Mouse (Mus musculus) hindbrain, embryonic 15.5 days (tissue): Measurements from ENCODE around the gene Nr0b2. TPM values are rescaled to one million over a fixed set of nuclear protein-coding genes. Genes with fewer than 3 reads are reported as not detected.

Experiments used
- ATAC-seq: fragments of 200-750 bp; cut with Nextera tagmentation; 2 replicates; pipeline ENCODE4 v1.8.0; 2017; ENCODE audit warnings: low read depth, moderate number of reproducible peaks, moderate TSS enrichment; ENCODE audit not compliant: low FRiP score
- H3K27ac ChIP-seq: fragments of 300-500 bp; sonication (generic); replicated peaks from 2 replicates; pipeline ENCODE4 v1.5.1; 2015; ENCODE audit warnings: mild to moderate bottlenecking, inconsistent platforms
- H3K27me3 ChIP-seq: fragments of 300-500 bp; sonication (generic); 2 replicates; pipeline ENCODE4 v1.6.1; 2015; ENCODE audit warnings: control low read depth, inconsistent platforms
- H3K36me3 ChIP-seq: fragments of 300-500 bp; sonication (generic); 2 replicates; pipeline ENCODE4 v1.6.1; 2015; ENCODE audit warnings: control low read depth, inconsistent platforms
- H3K4me1 ChIP-seq: fragments of 300-500 bp; sonication (generic); replicated peaks from 2 replicates; pipeline ENCODE4 v1.6.1; 2015; ENCODE audit warnings: control low read depth, inconsistent platforms
- H3K4me2 ChIP-seq: fragments of 300-500 bp; sonication (generic); 2 replicates; pipeline ENCODE4 v1.6.1; 2015; ENCODE audit warnings: moderate library complexity, mild to moderate bottlenecking, inconsistent platforms
- H3K4me3 ChIP-seq: fragments of 300-500 bp; sonication (generic); 2 replicates; pipeline ENCODE4 v1.5.1; 2015; ENCODE audit warnings: mild to moderate bottlenecking, inconsistent platforms
- H3K9ac ChIP-seq: fragments of 300-500 bp; sonication (generic); 2 replicates; pipeline ENCODE4 v1.6.1; 2015; ENCODE audit warnings: inconsistent platforms
- H3K9me3 ChIP-seq: fragments of 300-500 bp; sonication (generic); 2 replicates; pipeline ENCODE4 v1.6.1; 2016; ENCODE audit warnings: control low read depth, inconsistent platforms
- WGBS: fragments of 180-500 bp; shearing (Covaris S2); methylation state at CpG from one replicate; pipeline ENCODE4 v1.1.7; 2015; 5-methylcytosine and 5-hydroxymethylcytosine counted together
- polyA plus RNA-seq: library from polyadenylated mRNA; unstranded; fragments of >200 nt; fragmentation: Nextera tagmentation; extraction: Ambion mirVana; gene quantifications from 2 replicates; pipeline ENCODE4 v1.2.1, GENCODE M21; 2015

Nr0b2 gene
- polyA plus RNA-seq, 1 experiment from 2014 or later: not detected

- H3K27me3 ChIP-seq: no peaks in the 10 kb centered on the region
- no peak for ATAC-seq
- H3K9me3 ChIP-seq: no peaks in the 10 kb centered on the region
- H3K27ac ChIP-seq: no peak overlapping the region
- H3K4me2 ChIP-seq: no peak overlapping the region
- no peak overlapping the region for H3K9ac ChIP-seq
- WGBS: 75% methylated on average over 10 of the region's 10 CpGs
- 0 out of 2 replicates have a peak, but pooled peaks cover 6% of the 10 kb centered on the region for H3K4me1 ChIP-seq
- H3K36me3 ChIP-seq: no peaks in the 10 kb centered on the region
- no peak overlapping the region for H3K4me3 ChIP-seq
Observed at GRCm38 (mm10) chr4:133569291-133570065, 16.3 kb downstream of the Nr0b2 start.

GRCm38 (mm10) chr4:133570066-133570466 is 16.9 kb downstream of the Nr0b2 start:
- WGBS: 59% methylated on average over 10 of the region's 10 CpGs
- Histone ChIP-seq H3K4me2 (no peak overlapping the region), H3K27ac (no peak overlapping the region), H3K27me3 (no peaks in the 10 kb centered on the region), H3K9ac (no peak overlapping the region), H3K36me3 (no peaks in the 10 kb centered on the region), H3K4me1 (peaks cover 6% of the 10 kb centered on the region; the same call in 1 of the 2 replicates), H3K9me3 (no peaks in the 10 kb centered on the region), H3K4me3 (no peak overlapping the region)
- no peak for ATAC-seq

GRCm38 (mm10) chr4:133574070-133574842 is 21.1 kb downstream of the Nr0b2 start, which contains the start of gene Gpatch3:
TSS of gene Gpatch3 (plus strand) at chr4:133574745.
- WGBS: 6% methylated on average over 44 of the region's 44 CpGs
- Histone ChIP-seq H3K4me2 (peak within 1 kb of the TSS; percentile 75), H3K9ac (peak within 1 kb of the TSS; percentile 80), H3K4me1 (peaks cover 17% of the 10 kb centered on the region), H3K9me3 (no peaks in the 10 kb centered on the region), H3K36me3 (peaks cover 13% of the 10 kb centered on the region), H3K27ac (peak within 1 kb of the TSS; percentile 82), H3K4me3 (peak within 1 kb of the TSS; percentile 92), H3K27me3 (no peaks in the 10 kb centered on the region)
- ATAC-seq: peak; percentile 92

GRCm38 (mm10) chr4:133574843-133575202 is 21.6 kb downstream of the Nr0b2 start:
- peak overlapping the region; percentile 92 for H3K4me3 ChIP-seq
- peaks cover 17% of the 10 kb centered on the region for H3K4me1 ChIP-seq
- peaks cover 17% of the 10 kb centered on the region for H3K36me3 ChIP-seq
- H3K27me3 ChIP-seq: no peaks in the 10 kb centered on the region
- WGBS: under 1% methylated on average over 39 of the region's 41 CpGs
- peak; percentile 70 for ATAC-seq
- peak overlapping the region; percentile 75 for H3K4me2 ChIP-seq
- H3K9me3 ChIP-seq: no peaks in the 10 kb centered on the region
- H3K27ac ChIP-seq: peak overlapping the region; percentile 82
- peak overlapping the region; percentile 80 for H3K9ac ChIP-seq

- 71% methylated on average over 12 of the region's 12 CpGs for WGBS
- Histone ChIP-seq H3K9ac (no peak overlapping the region), H3K27me3 (no peaks in the 10 kb centered on the region), H3K4me1 (peaks cover 17% of the 10 kb centered on the region), H3K27ac (no peak overlapping the region), H3K4me3 (no peak overlapping the region), H3K36me3 (peaks cover 40% of the 10 kb centered on the region), H3K9me3 (no peaks in the 10 kb centered on the region), H3K4me2 (no peak overlapping the region)
- ATAC-seq: no peak
Observed at GRCm38 (mm10) chr4:133577983-133578382, 24.8 kb downstream of the Nr0b2 start.

GRCm38 (mm10) chr4:133583690-133584058 is 30.5 kb downstream of the Nr0b2 start:
- Histone ChIP-seq H3K9ac (peak overlapping the region; percentile 78), H3K4me2 (peak overlapping the region; percentile 96), H3K27ac (peak overlapping the region; percentile 82), H3K4me3 (peak overlapping the region; percentile 89), H3K27me3 (no peaks in the 10 kb centered on the region), H3K4me1 (peaks cover 19% of the 10 kb centered on the region), H3K36me3 (peaks cover 48% of the 10 kb centered on the region), H3K9me3 (no peaks in the 10 kb centered on the region)
- peak; percentile 52 for ATAC-seq
- WGBS: 59% methylated on average over 6 of the region's 6 CpGs

GRCm38 (mm10) chr4:133584059-133584951 is 31.1 kb downstream of the Nr0b2 start, which contains the start of gene Gpn2:
TSS of gene Gpn2 (plus strand) at chr4:133584362.
- WGBS: 1% methylated on average over 65 of the region's 65 CpGs
- ATAC-seq: peak; percentile 93
- Histone ChIP-seq H3K9ac (peak within 1 kb of the TSS; percentile 78), H3K27me3 (no peaks in the 10 kb centered on the region), H3K36me3 (peaks cover 48% of the 10 kb centered on the region), H3K27ac (peak within 1 kb of the TSS; percentile 82), H3K4me1 (peaks cover 19% of the 10 kb centered on the region), H3K9me3 (no peaks in the 10 kb centered on the region), H3K4me2 (peak within 1 kb of the TSS; percentile 96), H3K4me3 (peak within 1 kb of the TSS; percentile 89)

GRCm38 (mm10) chr4:133592570-133592969 is 39.4 kb downstream of the Nr0b2 start:
- H3K4me2 ChIP-seq: no peak overlapping the region
- H3K9ac ChIP-seq: no peak overlapping the region
- no peak overlapping the region for H3K4me3 ChIP-seq
- peak; percentile 34; the same call in 1 of the 2 replicates for ATAC-seq
- no peaks in the 10 kb centered on the region for H3K9me3 ChIP-seq
- peaks cover 41% of the 10 kb centered on the region for H3K36me3 ChIP-seq
- H3K27me3 ChIP-seq: peaks cover 4% of the 10 kb centered on the region; the same call in 1 of the 2 replicates
- H3K27ac ChIP-seq: no peak overlapping the region
- 34% methylated on average over 7 of the region's 7 CpGs for WGBS
- no peaks in the 10 kb centered on the region for H3K4me1 ChIP-seq

GRCm38 (mm10) chr4:133595538-133595937 is 42.4 kb downstream of the Nr0b2 start:
- ATAC-seq: no peak
- Histone ChIP-seq H3K4me2 (no peak overlapping the region), H3K27ac (no peak overlapping the region), H3K4me1 (peaks cover 13% of the 10 kb centered on the region), H3K9me3 (no peaks in the 10 kb centered on the region), H3K36me3 (peaks cover 14% of the 10 kb centered on the region), H3K27me3 (peaks cover 32% of the 10 kb centered on the region), H3K4me3 (no peak overlapping the region), H3K9ac (no peak overlapping the region)
- WGBS: 76% methylated on average over 7 of the region's 7 CpGs

GRCm38 (mm10) chr4:133596084-133596483 is 42.9 kb downstream of the Nr0b2 start:
- Histone ChIP-seq H3K9me3 (no peaks in the 10 kb centered on the region), H3K4me3 (no peak overlapping the region), H3K27ac (no peak overlapping the region), H3K4me2 (no peak overlapping the region), H3K4me1 (peaks cover 13% of the 10 kb centered on the region), H3K9ac (no peak overlapping the region), H3K36me3 (peaks cover 8% of the 10 kb centered on the region), H3K27me3 (peaks cover 32% of the 10 kb centered on the region)
- WGBS: 89% methylated on average over 6 of the region's 6 CpGs
- no peak for ATAC-seq

- peaks cover 51% of the 10 kb centered on the region for H3K27me3 ChIP-seq
- no peaks in the 10 kb centered on the region for H3K9me3 ChIP-seq
- peaks cover 16% of the 10 kb centered on the region for H3K4me1 ChIP-seq
- 49% methylated on average over 4 of the region's 4 CpGs for WGBS
- no peak overlapping the region for H3K9ac ChIP-seq
- peaks cover 2% of the 10 kb centered on the region; the same call in 1 of the 2 replicates for H3K36me3 ChIP-seq
- ATAC-seq: no peak
- no peak overlapping the region for H3K4me2 ChIP-seq
- H3K4me3 ChIP-seq: no peak overlapping the region
- H3K27ac ChIP-seq: no peak overlapping the region
Observed at GRCm38 (mm10) chr4:133598616-133599015, 45.4 kb downstream of the Nr0b2 start.
